Mouse (Mus musculus) lung, postnatal 14 days (tissue): ENCODE data around the gene Wt1.
A peak's percentile ranks its signal among the peaks of the same experiment; 100 is the strongest.

Experiments used
- DNase-seq: peaks from one replicate; pipeline ENCODE4 v3.0.0; 2021

Wt1 gene

DNA sequence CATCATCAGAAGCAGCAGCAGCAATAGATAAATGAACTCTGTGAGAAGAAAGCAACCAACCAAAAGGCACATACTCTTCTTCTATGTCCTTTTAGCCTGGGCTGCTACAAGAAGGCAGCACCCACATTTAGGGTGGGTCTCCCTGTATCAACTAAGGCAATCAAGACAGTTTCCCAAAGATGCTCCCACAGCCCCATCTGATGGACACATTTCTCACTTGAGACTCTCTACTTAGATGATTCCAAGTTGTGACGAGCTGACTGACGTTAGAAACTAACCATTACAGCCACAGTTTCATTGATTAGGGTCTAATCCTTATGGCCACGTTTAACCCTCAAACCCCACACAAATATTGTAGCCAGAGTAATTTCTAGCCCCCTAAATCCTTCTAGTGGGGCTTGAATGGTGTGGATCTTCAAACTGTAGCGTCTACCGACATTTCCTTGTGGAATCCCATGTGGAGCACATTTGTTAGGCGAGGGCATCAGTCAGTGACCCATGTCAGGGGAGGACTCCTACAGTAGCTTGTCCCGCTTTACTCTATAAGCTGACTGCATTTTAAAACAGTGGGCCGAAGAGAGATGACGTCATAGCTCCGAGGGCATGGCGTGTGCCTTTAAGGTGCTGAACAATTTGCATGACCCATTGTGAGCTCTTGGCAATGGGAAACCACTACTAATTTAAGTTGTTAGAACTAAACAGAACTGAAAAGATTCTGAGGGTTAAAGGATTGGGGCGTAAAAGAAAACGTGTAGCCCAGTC is 59.6 kb downstream of the Wt1 start:
- no peak for DNase-seq

DNA sequence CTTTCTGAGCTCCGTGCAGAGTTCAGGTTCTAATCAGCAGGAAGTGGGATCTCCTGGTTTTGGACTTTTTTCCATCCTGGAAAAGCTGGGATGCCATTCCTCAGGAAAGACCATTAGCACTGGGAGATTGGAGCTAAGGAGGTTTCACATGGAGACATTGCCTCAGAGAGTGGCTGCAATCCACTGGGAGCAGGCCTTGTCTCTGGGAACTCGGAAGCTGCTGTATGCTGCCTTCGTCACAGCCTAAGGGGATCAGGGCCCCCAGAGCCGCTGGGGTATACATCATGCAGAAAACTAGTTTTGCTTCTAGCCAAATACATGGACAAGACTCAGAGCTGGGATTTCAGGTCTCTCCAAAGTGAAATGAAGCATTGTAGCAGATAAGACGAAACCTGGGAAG is 60.3 kb downstream of the Wt1 start:
- no peak for DNase-seq

DNA sequence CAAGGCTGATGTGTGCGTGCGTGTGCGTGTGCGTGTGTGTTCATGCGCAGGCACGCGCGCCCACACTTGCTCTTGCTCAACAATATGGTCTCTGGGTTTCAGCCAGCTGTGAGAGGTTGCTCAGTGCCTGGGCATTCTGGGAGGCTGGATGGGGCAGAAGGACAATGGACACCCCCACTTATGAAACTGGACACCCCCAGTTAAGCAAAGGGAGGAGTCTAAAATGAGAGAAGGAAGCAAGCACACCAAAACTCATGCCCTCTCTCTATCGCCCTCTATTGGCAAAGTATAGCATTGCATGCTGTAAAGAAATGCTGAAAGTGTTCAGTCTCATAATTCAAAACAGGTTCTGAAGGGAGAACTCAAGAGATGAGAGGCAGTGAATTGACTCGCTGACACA is 61.9 kb downstream of the Wt1 start:
- no peak for DNase-seq

DNA sequence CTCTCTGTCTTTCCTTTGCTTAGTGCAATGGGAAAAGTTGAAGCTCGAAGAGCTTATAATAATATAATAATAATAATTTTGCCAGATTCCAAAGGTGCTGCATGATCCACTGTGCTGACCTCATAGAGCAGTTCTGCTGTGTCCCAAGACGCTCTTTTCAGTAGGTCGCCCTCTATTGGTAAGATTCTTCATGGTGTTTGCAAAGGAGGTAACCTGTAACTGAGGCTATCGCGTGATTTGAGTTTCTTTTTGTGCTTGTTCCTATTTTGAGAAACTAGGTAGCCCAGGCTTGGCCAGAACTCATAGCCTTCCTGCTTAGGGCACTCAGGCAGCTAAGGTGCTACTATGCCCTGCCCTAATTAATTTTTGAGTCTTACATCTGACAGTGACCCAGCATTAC is 63.0 kb downstream of the Wt1 start:
- no peak for DNase-seq

DNA sequence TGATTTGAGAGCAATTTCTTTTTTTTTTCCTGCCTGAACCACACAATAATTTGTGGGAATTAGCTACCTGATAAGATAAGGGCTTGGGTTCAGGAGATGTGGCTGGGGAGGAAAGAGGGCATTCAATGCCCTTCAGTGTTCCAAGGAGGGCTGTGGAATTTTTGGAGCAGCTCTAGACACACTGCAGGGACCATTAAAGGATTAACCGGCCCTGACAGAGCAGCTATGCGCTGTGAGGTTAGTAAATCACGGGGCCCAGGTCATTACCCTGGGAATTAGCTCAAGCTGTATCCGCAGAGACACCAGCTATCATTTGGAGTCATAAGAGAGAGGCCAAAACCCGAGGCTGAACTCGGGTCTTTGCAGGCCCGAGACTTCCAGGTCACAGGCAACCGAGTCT is 73.8 kb downstream of the Wt1 start:
- DNase-seq = no peak

DNA sequence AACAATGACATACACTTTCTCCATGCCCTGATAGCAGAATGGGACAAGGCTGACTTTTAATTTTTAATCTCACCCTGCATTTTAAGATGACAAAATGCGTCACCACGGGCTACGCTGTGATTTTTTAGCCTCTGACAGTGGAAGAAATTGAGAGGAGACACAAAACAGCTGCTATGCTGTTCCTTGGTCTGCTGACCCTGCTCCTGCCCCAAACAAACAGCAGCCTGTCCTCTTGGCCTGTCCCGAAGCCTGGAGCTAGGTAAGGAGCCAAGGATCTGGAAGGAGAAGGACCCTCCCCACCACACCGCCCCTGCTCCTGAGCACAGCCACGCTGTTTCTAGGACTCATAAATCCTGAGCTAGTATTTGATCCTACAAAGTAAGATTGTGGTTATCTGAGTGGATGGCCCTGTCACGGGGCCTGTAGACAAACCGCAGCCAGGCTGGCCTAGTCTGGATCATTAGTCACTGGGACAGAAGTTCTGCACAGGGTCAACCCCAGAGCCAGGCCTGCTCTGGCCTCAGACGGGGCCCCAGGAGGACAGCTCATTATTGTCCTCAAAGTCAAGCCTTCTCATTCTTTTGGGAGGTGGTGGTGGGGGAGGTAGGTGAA is 80.3 kb downstream of the Wt1 start:
- peak; percentile 4 for DNase-seq

DNA sequence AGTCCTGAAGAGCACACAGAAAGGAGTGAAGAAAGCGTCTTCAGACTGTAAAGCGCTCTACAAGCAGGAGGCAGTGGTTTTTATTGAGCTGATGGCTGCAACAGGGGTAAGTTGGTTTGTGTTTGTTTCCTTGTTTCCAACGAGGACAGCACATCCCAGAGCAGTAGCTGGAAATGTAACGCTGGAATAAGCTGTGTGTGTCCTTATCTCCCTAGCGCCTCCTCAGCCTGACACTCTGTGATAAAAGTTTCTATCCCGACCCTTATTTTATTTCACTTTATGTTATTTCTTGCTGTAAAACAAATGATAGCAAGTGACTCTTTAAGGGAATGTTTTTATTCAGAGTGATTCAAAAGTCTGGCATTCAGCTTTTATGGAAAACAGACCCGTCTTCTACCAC is 86.5 kb downstream of the Wt1 start:
- DNase-seq = no peak

DNA sequence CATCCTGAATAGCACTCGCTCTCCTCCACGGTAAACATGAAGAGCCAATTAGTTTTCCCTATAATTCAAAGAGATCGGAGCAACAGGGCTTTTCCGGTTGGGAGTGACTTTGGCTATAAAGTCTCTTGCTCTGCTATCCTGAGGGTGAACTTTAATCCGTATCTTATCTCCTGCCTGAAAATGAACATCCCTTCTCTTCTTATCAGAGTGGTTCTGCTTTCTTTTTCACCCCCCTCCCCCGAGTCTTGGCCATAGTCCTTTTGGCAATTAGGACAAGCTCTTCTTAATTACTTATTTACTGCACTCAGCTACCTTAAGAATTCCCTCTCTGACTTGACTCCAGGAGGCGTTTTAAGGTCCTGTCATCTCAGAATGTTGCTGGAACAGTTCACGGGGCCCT is 89.6 kb downstream of the Wt1 start:
- DNase-seq = no peak

DNA sequence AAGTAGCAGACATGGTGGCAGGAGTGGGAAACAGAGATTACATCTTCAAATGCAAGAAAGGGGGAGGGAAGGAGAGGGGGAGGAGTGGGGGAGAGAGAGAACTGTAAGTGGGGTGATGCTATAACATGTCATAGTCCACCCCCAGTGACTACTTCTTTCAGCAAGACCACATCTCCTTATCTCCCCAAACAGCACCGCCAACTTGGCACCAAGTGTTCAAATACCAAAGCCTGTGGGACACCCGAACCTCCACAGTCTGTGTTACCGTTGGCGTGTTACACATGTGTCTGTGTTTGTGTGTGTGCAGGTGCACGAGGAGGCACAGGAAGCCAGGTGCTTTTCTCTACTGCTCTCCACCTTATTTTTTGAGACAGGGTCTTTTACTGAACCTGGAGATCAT is 92.9 kb downstream of the Wt1 start:
- no peak for DNase-seq

DNA sequence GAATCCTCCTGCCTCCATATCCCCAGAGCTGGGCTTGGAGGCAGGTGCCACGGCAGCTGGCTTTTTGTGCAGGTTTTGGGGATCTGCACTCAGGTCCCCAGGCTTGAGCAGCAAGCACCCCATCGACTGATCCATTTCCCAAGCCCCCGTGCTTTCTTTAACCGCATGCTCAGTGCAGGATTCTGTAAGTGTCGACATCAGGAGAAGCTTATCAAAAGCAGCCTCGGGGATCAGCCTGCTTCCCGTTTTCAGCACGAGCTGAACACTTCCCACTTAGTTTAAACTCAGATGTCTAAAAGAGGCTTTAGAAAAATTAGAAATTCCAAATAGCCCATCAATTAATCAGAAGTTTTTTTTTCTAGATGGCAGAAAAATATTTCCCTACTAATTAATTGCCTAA is 93.3 kb downstream of the Wt1 start:
- DNase-seq = no peak

DNA sequence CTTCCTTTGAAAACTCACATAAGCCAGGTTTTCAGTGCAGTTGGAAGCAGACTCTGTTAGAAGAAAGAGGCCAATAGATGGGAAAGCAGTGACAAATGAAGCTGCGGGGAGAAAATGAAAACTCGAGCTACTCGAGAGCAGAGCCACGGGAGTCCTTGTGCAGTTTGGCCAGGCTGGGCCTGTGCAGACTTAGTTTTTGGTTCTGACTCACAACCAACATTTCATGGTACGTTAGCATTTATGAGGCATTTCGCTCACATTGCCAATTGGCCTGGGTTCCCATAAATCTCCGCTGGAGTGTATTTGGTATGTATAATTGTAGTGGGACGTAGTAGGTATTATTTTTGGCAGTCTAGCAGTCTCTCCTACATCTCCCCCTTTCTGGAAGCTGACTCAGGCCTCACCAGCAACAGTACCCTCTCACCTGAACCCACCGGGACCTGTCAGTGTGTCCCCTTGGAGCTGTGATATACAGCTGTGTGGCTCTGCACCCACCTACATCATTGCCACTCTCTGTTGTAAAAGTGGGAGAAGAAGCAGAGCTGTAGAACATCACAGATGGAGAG is 94.5 kb downstream of the Wt1 start:
- DNase-seq = no peak
